Mouse (Mus musculus) embryonic facial prominence, embryonic 12.5 days (tissue): ENCODE results near the gene Prdm15. TPM values are rescaled to one million over a fixed set of nuclear protein-coding genes. Genes with fewer than 3 reads are reported as not detected.

Experiments
- microRNA-seq: library from miRNA; unstranded; fragments of <30 nt; microRNA quantifications from one replicate; pipeline ENCODE4, GENCODE M21; 2017
- polyA plus RNA-seq: library from polyadenylated mRNA; unstranded; fragments of >200 nt; fragmentation: Nextera tagmentation; extraction: Ambion mirVana; gene quantifications from 2 replicates; pipeline ENCODE4 v1.2.1, GENCODE M21; 2016

Prdm15 gene
- polyA plus RNA-seq, 1 experiment from 2014 or later, result 15.7 TPM

Small RNAs within 50 kb of the gene (microRNA-seq; reads per million reads assigned to microRNA genes)
- not detected for gene Mir6964

Other genes starting within 250 kb of the Prdm15 start
- gene Tmprss2, start 240.7 kb downstream of the Prdm15 start, polyA plus RNA-seq, result 0.85 and 1.5 TPM in 2 replicates
- gene Ripk4, start 88.1 kb downstream of the Prdm15 start, polyA plus RNA-seq, result 8.0 and 8.9 TPM in 2 replicates
- gene C2cd2, start 110.7 kb upstream of the Prdm15 start, polyA plus RNA-seq, result 16.1 and 19.8 TPM in 2 replicates
- gene Zbtb21, start 110.8 kb upstream of the Prdm15 start, polyA plus RNA-seq, result 14.2 and 16.7 TPM in 2 replicates
- gene B230307C23Rik, start 145.5 kb upstream of the Prdm15 start, polyA plus RNA-seq, result 17.6 and 30.4 TPM in 2 replicates
- gene A630089N07Rik, start 230.6 kb upstream of the Prdm15 start, polyA plus RNA-seq, result 29.8 and 31.3 TPM in 2 replicates